Mouse (Mus musculus) cerebellum, adult (tissue): ENCODE data around the gene Fmo1.

Source experiments
- ATAC-seq: cut with Nextera tagmentation; 2 replicates; pipeline ENCODE4 v1.9.2; 2017; ENCODE audit warnings: mild to moderate bottlenecking, moderate library complexity, mixed read lengths; ENCODE audit not compliant: insufficient number of reproducible peaks, low FRiP score, low TSS enrichment

The Fmo1 gene

GRCm38 (mm10) chr1:162866280-162866681 lies at the start of gene Fmo1:
Fmo1 (minus strand) TSS chr1:162866610.
- no peak for ATAC-seq

GRCm38 (mm10) chr1:162914932-162915556 lies 48.6 kb upstream of the Fmo1 start:
- ATAC-seq, result no peak

- ATAC-seq, result no peak
Measured at GRCm38 (mm10) chr1:162912085-162912484, 45.7 kb upstream of the Fmo1 start.

GRCm38 (mm10) chr1:162901879-162902278 lies 35.5 kb upstream of the Fmo1 start:
- no peak for ATAC-seq

- no peak for ATAC-seq
Measured at GRCm38 (mm10) chr1:162897838-162898811, 31.7 kb upstream of the Fmo1 start, which contains the start of gene Fmo2. Fmo2 (minus strand) TSS chr1:162898726.

- ATAC-seq, result no peak
Measured at GRCm38 (mm10) chr1:162895900-162896299, 29.5 kb upstream of the Fmo1 start.

- ATAC-seq, result no peak
Measured at GRCm38 (mm10) chr1:162893014-162893413, 26.6 kb upstream of the Fmo1 start.

GRCm38 (mm10) chr1:162891980-162892451 lies 25.6 kb upstream of the Fmo1 start:
- no peak for ATAC-seq

GRCm38 (mm10) chr1:162888646-162889045 lies 22.2 kb upstream of the Fmo1 start:
- no peak for ATAC-seq

- no peak for ATAC-seq
Measured at GRCm38 (mm10) chr1:162887644-162888043, 21.2 kb upstream of the Fmo1 start.

- no peak for ATAC-seq
Measured at GRCm38 (mm10) chr1:162886138-162886816, 19.9 kb upstream of the Fmo1 start.

GRCm38 (mm10) chr1:162882681-162883080 lies 16.3 kb upstream of the Fmo1 start:
- no peak for ATAC-seq

- no peak for ATAC-seq
Measured at GRCm38 (mm10) chr1:162879595-162880369, 13.4 kb upstream of the Fmo1 start.

GRCm38 (mm10) chr1:162875091-162875490 lies 8.7 kb upstream of the Fmo1 start:
- no peak for ATAC-seq

- no peak for ATAC-seq
Measured at GRCm38 (mm10) chr1:162871701-162872311, 5.4 kb upstream of the Fmo1 start.

GRCm38 (mm10) chr1:162870978-162871377 lies 4.6 kb upstream of the Fmo1 start:
- no peak for ATAC-seq

GRCm38 (mm10) chr1:162867396-162867795 lies 986 bp upstream of the Fmo1 start:
- no peak for ATAC-seq

- no peak for ATAC-seq
Measured at GRCm38 (mm10) chr1:162865493-162865830, 948 bp downstream of the Fmo1 start.

GRCm38 (mm10) chr1:162864816-162865492 lies 1.5 kb downstream of the Fmo1 start:
- no peak for ATAC-seq
